Mouse (Mus musculus) frontal cortex, adult 2 months (tissue): ENCODE data around the gene Rdh16f2. TPM values are rescaled to one million over a fixed set of nuclear protein-coding genes. Genes with fewer than 3 reads are reported as not detected.
"Not testable (repeated sequence)": the region's sequence is repeated elsewhere in the genome, so short reads cannot be mapped to it uniquely, and the experiment has no call there.

Source experiments
- DNase-seq, 2 experiments: peaks; one replicate each; pipeline ENCODE4 v3.0.0; 2022; ENCODE audit warnings: low spot score in 1 of 2; ENCODE audit errors: extremely low spot score in 1 of 2
- polyA plus RNA-seq: library from polyadenylated mRNA; depleted of rRNA; stranded (reverse); fragments of >200 nt; gene quantifications from 2 replicates; pipeline ENCODE4 v1.2.3, GENCODE M21; 2012; rRNA removed

The Rdh16f2 gene
- polyA plus RNA-seq, result 0.15 TPM in 1 of 2 replicates, not detected in the other

DNA sequence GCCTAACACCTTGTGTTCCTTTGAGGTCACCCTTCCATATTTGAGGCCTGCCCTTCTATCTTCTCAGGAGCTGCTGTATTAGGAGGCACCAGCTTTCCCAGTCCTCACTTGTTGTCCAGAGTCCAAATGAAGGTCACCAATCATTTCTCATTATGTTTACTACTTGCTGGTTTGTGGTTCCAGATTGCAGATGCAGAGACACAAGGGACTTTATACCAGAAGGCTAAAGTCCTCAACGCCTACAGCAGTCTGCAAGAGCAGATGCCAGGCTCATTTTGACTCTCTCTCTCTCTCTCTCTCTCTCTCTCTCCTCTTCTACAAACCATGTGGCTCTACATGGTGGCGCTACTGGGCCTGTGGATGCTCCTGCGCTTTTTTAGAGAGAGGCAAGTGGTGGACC lies at the start of gene Rdh16f2:
TSS of gene Rdh16f2 (plus strand) at position 243 of the 400 bp plus-strand sequence.
- DNase-seq, result no peak

DNA sequence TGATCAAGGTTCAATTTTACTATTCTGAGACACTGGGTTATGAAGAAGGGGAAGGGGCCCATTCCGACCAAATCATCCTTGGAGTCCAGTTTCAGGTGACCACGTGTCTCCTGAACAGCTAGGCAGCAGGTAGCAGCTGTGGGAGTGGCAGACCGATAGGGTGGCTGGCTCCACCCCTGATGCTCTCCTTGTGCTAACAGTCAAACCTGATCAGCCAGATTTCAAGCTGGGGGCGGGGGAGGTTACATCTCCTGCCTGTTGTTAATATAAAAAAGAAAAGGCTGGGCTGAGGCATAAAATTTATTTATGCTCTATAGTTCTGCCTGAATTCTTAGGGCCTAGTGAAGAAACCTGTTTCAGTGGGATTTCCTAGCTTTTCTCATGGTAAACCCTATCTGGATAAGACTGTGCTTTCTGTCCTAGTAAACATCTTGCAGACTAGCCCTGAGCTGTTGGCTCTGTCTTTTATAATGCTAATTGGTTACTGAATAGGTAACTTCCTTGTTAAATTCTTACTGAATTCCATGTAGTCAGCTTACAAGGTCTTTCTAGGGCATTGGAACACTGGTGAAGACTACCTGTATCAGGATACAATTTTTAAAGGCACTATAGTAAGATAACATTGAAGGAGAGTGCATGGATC lies 48.9 kb upstream of the Rdh16f2 start:
- not testable (repeated sequence) for DNase-seq

- not testable (repeated sequence) for DNase-seq
Observed at GRCm38 (mm10) chr10:127821806-127822205, 44.5 kb upstream of the Rdh16f2 start.

DNA sequence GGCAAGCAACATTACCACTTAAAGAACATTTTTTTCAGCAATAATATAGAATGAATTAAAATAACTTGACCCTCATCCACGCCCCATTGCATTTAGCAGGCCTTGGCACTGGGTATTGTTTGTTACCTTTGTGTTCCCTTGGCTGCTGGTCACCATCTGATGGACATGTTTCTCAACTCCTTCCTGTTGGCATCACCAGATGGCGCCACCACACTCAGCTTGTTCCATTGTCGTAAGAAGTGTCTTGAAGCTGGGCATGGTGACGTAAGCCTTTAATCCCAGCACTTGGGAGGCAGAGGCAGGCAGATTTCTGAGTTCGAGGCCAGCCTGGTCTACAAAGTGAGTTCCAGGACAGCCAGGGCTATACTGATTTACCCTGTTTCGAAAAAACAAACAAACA lies 40.9 kb upstream of the Rdh16f2 start:
- peak in 1 of 2 experiments; percentile 8 for DNase-seq

DNA sequence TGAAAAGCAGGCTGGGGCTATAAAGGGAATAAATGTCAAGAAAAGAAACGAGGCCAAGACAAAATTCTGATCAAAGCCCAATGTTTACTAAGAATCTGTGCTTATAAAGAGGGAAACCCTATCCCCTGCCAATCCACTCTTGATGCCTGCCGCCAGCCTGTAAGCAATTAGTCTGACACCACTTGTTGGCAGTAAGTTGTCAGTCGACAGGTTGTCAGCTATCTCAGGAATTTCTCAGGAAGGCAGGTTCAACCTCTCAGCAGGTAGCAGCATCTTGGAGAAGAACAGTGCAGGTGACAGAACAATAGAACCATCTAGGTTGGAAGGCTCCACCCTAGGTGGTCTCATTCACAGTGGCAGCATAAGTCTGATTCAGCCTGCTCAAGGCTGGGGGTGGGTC lies 37.2 kb upstream of the Rdh16f2 start:
- DNase-seq, result no peak

- DNase-seq, result not testable (repeated sequence)
Observed at GRCm38 (mm10) chr10:127834186-127834585, 32.1 kb upstream of the Rdh16f2 start.

GRCm38 (mm10) chr10:127835292-127835691 lies 31.0 kb upstream of the Rdh16f2 start:
- DNase-seq, result no peak

- DNase-seq, result not testable (repeated sequence)
Observed at GRCm38 (mm10) chr10:127837793-127838192, 28.5 kb upstream of the Rdh16f2 start.

- peak in 1 of 2 experiments; percentile 25 for DNase-seq
Observed at GRCm38 (mm10) chr10:127838539-127838938, 27.7 kb upstream of the Rdh16f2 start.

DNA sequence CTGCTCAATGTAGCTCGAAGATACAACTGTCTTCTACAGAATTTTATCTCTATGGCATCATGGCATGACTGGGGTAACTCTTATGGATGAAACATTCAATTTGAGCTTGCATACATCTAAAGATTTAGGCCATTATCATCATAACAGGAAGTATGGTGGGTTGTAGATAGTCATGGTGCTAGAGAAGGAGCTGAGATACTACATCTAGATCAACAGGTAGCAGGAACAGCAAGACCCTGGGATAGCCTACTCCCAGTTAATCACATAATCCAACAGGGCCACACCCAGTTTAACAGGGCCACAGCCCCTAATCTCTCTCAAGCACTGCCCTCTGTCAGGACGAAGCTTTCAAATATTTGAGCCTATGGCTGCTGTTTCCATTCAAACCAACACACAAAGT lies 25.5 kb upstream of the Rdh16f2 start:
- DNase-seq, result no peak

- not testable (repeated sequence) for DNase-seq
Observed at GRCm38 (mm10) chr10:127845945-127846344, 20.3 kb upstream of the Rdh16f2 start.

GRCm38 (mm10) chr10:127848089-127848488 lies 18.2 kb upstream of the Rdh16f2 start:
- DNase-seq, result no peak

- no peak for DNase-seq
Observed at GRCm38 (mm10) chr10:127849628-127850027, 16.6 kb upstream of the Rdh16f2 start, which contains the start of gene Rdh19. Gene Rdh19, plus strand, starts transcription at chr10:127849928.

DNA sequence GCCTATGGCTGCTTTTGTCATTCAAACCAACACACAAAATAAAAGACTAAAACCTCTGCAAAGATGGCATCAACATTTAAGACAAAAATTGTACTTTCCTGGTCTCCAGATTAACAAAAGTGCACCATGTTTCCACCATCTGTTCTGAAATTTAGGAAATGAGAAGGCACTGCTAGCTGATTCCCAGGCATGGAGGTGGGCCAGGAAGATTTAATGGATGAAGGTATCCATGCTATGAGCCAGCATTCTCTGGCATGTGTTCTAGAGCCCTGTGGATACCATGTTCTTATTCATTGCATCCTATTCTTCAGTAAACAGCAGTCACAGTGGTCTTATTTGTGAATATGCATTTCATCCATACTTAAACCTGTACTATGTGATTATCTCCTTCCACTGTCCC lies 9.9 kb upstream of the Rdh16f2 start:
- DNase-seq, result peak in 1 of 2 experiments; percentile 5

DNA sequence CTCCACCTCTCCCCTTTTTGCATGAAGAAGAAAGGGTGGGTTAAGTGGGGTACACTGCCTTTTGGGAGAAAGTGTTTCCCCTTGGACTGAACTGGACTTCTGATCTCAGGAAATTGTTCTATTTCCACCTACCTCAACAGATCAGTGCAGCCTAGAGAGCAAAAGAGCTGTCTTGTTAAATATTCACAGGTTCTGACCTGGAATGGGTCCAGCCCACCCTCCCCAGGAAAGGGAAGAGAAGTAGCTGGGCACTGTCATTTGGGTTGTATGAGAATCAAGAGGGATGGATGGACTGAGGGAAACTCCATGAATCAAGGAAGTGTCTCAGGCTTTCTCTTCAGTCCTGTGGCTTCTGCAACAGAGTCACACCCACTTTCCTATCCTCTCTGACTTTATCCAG lies 1.3 kb upstream of the Rdh16f2 start:
- no peak for DNase-seq

- DNase-seq, result peak in 1 of 2 experiments; percentile 46
Observed at GRCm38 (mm10) chr10:127872484-127872883, 6.2 kb downstream of the Rdh16f2 start.

GRCm38 (mm10) chr10:127877681-127878080 lies 11.4 kb downstream of the Rdh16f2 start:
- DNase-seq, result no peak

GRCm38 (mm10) chr10:127878262-127879057 lies 12.2 kb downstream of the Rdh16f2 start:
- DNase-seq, result no peak

- peak in 1 of 2 experiments; percentile 20 for DNase-seq
Observed at GRCm38 (mm10) chr10:127879155-127879688, 12.9 kb downstream of the Rdh16f2 start.

GRCm38 (mm10) chr10:127881041-127881440 lies 14.8 kb downstream of the Rdh16f2 start:
- DNase-seq, result no peak

- DNase-seq, result no peak
Observed at GRCm38 (mm10) chr10:127886551-127886950, 20.3 kb downstream of the Rdh16f2 start.
